ENCODE assay signal across 8 mouse cellular contexts in the genomic region with DNA sequence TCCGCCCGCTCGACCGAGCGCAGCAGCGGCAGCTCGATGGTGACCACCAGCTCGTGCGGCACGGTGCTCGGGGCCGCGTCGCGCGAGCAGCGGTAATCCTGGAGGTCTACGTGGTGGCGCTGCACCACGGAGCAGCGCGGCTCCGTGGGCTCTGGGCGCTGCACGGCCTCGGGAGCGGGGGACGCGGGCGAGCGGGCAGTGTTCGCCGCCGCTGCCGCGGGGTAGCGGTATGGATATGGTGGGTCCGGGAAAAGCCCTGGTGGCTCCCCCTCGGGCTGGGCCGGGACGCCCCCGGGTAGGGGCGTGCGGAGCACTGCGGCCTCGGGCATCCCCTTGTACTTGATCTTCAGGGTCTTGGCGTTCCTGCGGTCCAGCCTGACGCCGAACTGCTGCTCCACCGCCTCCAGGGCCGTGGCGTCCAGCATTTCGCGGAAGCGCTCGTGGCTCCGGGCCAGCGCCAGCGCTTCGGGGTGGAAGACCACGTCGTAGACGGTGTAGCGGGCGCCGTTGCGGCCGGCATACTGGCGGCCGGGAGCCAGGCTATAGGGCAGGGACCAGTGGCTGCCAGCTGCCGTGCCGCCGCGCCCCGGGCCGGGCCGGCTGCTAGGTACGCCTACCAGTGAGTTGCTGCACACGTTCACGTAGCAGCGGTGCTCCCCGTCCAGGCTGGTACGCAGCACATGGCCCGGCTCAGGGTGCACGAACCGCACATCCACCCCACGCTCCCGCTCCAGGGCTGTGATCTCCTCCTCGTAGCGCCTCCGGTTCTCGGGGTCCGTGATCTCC. TPM values are rescaled to one million over a fixed set of nuclear protein-coding genes. Genes with fewer than 3 reads are reported as not detected.
A peak's percentile ranks its signal among the peaks of the same experiment; 100 is the strongest.
DNase-seq lines count a peak whose midpoint lies in the region; ATAC-seq and TF ChIP-seq lines count a peak whose summit lies in the region.

No protein-coding gene starts in this region.

- H3K4me2 ChIP-seq in heart, embryonic 12.5 days, result peak overlapping the region; percentile 98
- peak overlapping the region; percentile 92 for H3K4me2 ChIP-seq in kidney, embryonic 15.5 days
- peak overlapping the region; percentile 97 for H3K4me2 ChIP-seq in liver, postnatal 0 days (ENCODE audit: low read depth, low read length)
- H3K4me2 ChIP-seq in neural tube, embryonic 12.5 days (replicated peaks), result peak overlapping the region; percentile 97
- H3K4me2 ChIP-seq in stomach, embryonic 16.5 days (ENCODE audit: low read depth, low read length), result peak overlapping the region; percentile 97

- H3K4me3 ChIP-seq in embryonic fibroblast, embryonic 13.5 days (ENCODE audit: insufficient read depth, low read length), result peak overlapping the region; percentile 59
- H3K4me3 ChIP-seq in heart, embryonic 12.5 days, result peak overlapping the region; percentile 93
- H3K4me3 ChIP-seq in kidney, embryonic 15.5 days (replicated peaks), result peak overlapping the region; percentile 94
- H3K4me3 ChIP-seq in liver, postnatal 0 days (ENCODE audit: low read depth, low read length), result peak overlapping the region; percentile 99
- H3K4me3 ChIP-seq in neural tube, embryonic 12.5 days, result peak overlapping the region; percentile 89
- H3K4me3 ChIP-seq in stomach, embryonic 16.5 days (replicated peaks; ENCODE audit: low read length), result peak overlapping the region; percentile 99

- peaks cover 5% of the 10 kb centered on the region for H3K4me1 ChIP-seq in embryonic fibroblast, embryonic 13.5 days (ENCODE audit: control insufficient read depth, insufficient read depth, low read length)
- peaks cover 17% of the 10 kb centered on the region for H3K4me1 ChIP-seq in heart, embryonic 12.5 days (replicated peaks)
- H3K4me1 ChIP-seq in kidney, embryonic 15.5 days, result peaks cover 22% of the 10 kb centered on the region
- H3K4me1 ChIP-seq in liver, postnatal 0 days (ENCODE audit: insufficient read depth), result peaks cover 17% of the 10 kb centered on the region
- H3K4me1 ChIP-seq in neural tube, embryonic 12.5 days, result peaks cover 24% of the 10 kb centered on the region
- H3K4me1 ChIP-seq in stomach, embryonic 16.5 days (ENCODE audit: control insufficient read depth, insufficient read depth, low read length), result peaks cover 19% of the 10 kb centered on the region

- TF ChIP-seq EP300 in liver, postnatal 0 days (IDR thresholded peaks at IDR 0.05; ENCODE audit: low read depth), result no peak

- H3K27ac ChIP-seq in embryonic fibroblast, embryonic 13.5 days (ENCODE audit: insufficient read depth, low read length), result peak overlapping the region; percentile 77
- peak overlapping the region; percentile 90 for H3K27ac ChIP-seq in heart, embryonic 12.5 days (ENCODE audit: poor library complexity, severe bottlenecking)
- H3K27ac ChIP-seq in kidney, embryonic 15.5 days, result peak overlapping the region; percentile 94
- H3K27ac ChIP-seq in liver, postnatal 0 days (ENCODE audit: low read depth), result peak overlapping the region; percentile 92
- H3K27ac ChIP-seq in neural tube, embryonic 12.5 days, result peak overlapping the region; percentile 81
- H3K27ac ChIP-seq in stomach, embryonic 16.5 days (ENCODE audit: low read length), result peak overlapping the region; percentile 89

- ATAC-seq in heart, embryonic 12.5 days (ENCODE audit: insufficient number of reproducible peaks, low FRiP score), result peak; percentile 74
- peak; percentile 79 for ATAC-seq in kidney, embryonic 15.5 days (replicated peaks; ENCODE audit: low FRiP score)
- peak; percentile 83 for ATAC-seq in liver, postnatal 0 days
- ATAC-seq in neural tube, embryonic 12.5 days (ENCODE audit: low FRiP score, low read depth), result peak; percentile 78
- ATAC-seq in stomach, embryonic 16.5 days (ENCODE audit: insufficient read depth, low FRiP score), result peak; percentile 73

- under 1% methylated on average over 93 of the region's 94 CpGs for WGBS in heart, embryonic 12.5 days
- WGBS in kidney, embryonic 15.5 days, result under 1% methylated on average over 93 of the region's 94 CpGs
- under 1% methylated on average over 77 of the region's 94 CpGs for WGBS in liver, postnatal 0 days (ENCODE audit: insufficient replicate concordance)
- WGBS in neural tube, embryonic 12.5 days, result under 1% methylated on average over 93 of the region's 94 CpGs
- under 1% methylated on average over 94 of the region's 94 CpGs for WGBS in stomach, embryonic 16.5 days

- no peak for TF ChIP-seq CTCF in embryonic fibroblast, embryonic 13.5 days (IDR thresholded peaks at IDR 0.05; ENCODE audit: borderline replicate concordance, insufficient read depth, low read length)
- no peak for TF ChIP-seq CTCF in liver, postnatal 0 days (IDR thresholded peaks at IDR 0.05; ENCODE audit: low read depth)

- DNase-seq in CD8-positive naive resting alpha-beta T cell, adult 2 months (ENCODE audit: low read depth in 2 of 2, low spot score in 2 of 2), result peak; percentile 28 to 35
- DNase-seq in adrenal gland, postnatal 4 days (ENCODE audit: low spot score in 2 of 2), result peak; percentile 14 to 43
- peak; percentile 78 for DNase-seq in liver, postnatal 0 days

- peaks cover 29% of the 10 kb centered on the region for H3K36me3 ChIP-seq in heart, embryonic 12.5 days
- H3K36me3 ChIP-seq in kidney, embryonic 15.5 days, result peaks cover 32% of the 10 kb centered on the region
- H3K36me3 ChIP-seq in liver, postnatal 0 days (replicated peaks; ENCODE audit: insufficient read depth, low read length), result peaks cover 21% of the 10 kb centered on the region
- peaks cover 21% of the 10 kb centered on the region for H3K36me3 ChIP-seq in neural tube, embryonic 12.5 days
- no peaks in the 10 kb centered on the region for H3K36me3 ChIP-seq in stomach, embryonic 16.5 days (ENCODE audit: control insufficient read depth, insufficient read depth, low read length)

- no peak for TF ChIP-seq POLR2A in embryonic fibroblast, embryonic 13.5 days (IDR thresholded peaks at IDR 0.05; ENCODE audit: low read depth, low read length)

- H3K27me3 ChIP-seq in heart, embryonic 12.5 days (replicated peaks), result no peaks in the 10 kb centered on the region
- no peaks in the 10 kb centered on the region for H3K27me3 ChIP-seq in kidney, embryonic 15.5 days
- no peaks in the 10 kb centered on the region for H3K27me3 ChIP-seq in liver, postnatal 0 days (ENCODE audit: insufficient read depth, low read length)
- no peaks in the 10 kb centered on the region for H3K27me3 ChIP-seq in neural tube, embryonic 12.5 days (replicated peaks)
- H3K27me3 ChIP-seq in stomach, embryonic 16.5 days (ENCODE audit: control insufficient read depth, insufficient read depth, low read length), result no peaks in the 10 kb centered on the region

- H3K9me3 ChIP-seq in heart, embryonic 12.5 days (replicated peaks), result no peaks in the 10 kb centered on the region
- no peaks in the 10 kb centered on the region for H3K9me3 ChIP-seq in kidney, embryonic 15.5 days (replicated peaks)
- H3K9me3 ChIP-seq in liver, postnatal 0 days (ENCODE audit: low read length), result no peaks in the 10 kb centered on the region
- no peaks in the 10 kb centered on the region for H3K9me3 ChIP-seq in neural tube, embryonic 12.5 days
- H3K9me3 ChIP-seq in stomach, embryonic 16.5 days (replicated peaks; ENCODE audit: control insufficient read depth, low read length), result no peaks in the 10 kb centered on the region

- H3K9ac ChIP-seq in heart, embryonic 12.5 days, result peak overlapping the region; percentile 96
- peak overlapping the region; percentile 80 for H3K9ac ChIP-seq in kidney, embryonic 15.5 days
- peak overlapping the region; percentile 93 for H3K9ac ChIP-seq in liver, postnatal 0 days (replicated peaks)
- peak overlapping the region; percentile 86 for H3K9ac ChIP-seq in neural tube, embryonic 12.5 days
- H3K9ac ChIP-seq in stomach, embryonic 16.5 days (ENCODE audit: low read length), result peak overlapping the region; percentile 94

RNA-seq across cellular contexts. Expression of a gene that starts 0.7 kb away (rescaled TPM):
- 1 to 10 TPM; 1.9 to 2.0 TPM for total RNA-seq in adrenal gland, postnatal 4 days (2021)
- polyA plus RNA-seq in embryonic fibroblast, embryonic 13.5 days (2011; ENCODE audit: insufficient read length, low read depth, missing spikeins), result 1.9 and 2.8 TPM in 2 replicates
- 8.1 and 9.1 TPM in 2 replicates for polyA plus RNA-seq in heart, embryonic 12.5 days (2016; fragmentation: Nextera tagmentation; extraction: Ambion mirVana)
- polyA plus RNA-seq in kidney, embryonic 15.5 days (2015; fragmentation: Nextera tagmentation; extraction: Ambion mirVana), result 9.5 and 11.2 TPM in 2 replicates
- polyA plus RNA-seq in liver, postnatal 0 days (2015; fragmentation: Nextera tagmentation; extraction: Ambion mirVana), result 2.9 and 3.0 TPM in 2 replicates
- 11.7 and 12.1 TPM in 2 replicates for polyA plus RNA-seq in neural tube, embryonic 12.5 days (2016; fragmentation: Nextera tagmentation; extraction: Ambion mirVana)
- polyA plus RNA-seq in stomach, embryonic 16.5 days (2015; fragmentation: Nextera tagmentation; extraction: Ambion mirVana), result 6.6 and 7.4 TPM in 2 replicates

RNA-seq across cellular contexts. Expression of a gene that starts 0.7 kb away (rescaled TPM):
- total RNA-seq in adrenal gland, postnatal 4 days (2021), result 1 to 10 TPM; 7.2 to 9.2 TPM
- 3.7 and 4.4 TPM in 2 replicates for polyA plus RNA-seq in embryonic fibroblast, embryonic 13.5 days (2011; ENCODE audit: insufficient read length, low read depth, missing spikeins)
- 18.5 and 19.4 TPM in 2 replicates for polyA plus RNA-seq in heart, embryonic 12.5 days (2016; fragmentation: Nextera tagmentation; extraction: Ambion mirVana)
- 33.1 and 33.6 TPM in 2 replicates for polyA plus RNA-seq in kidney, embryonic 15.5 days (2015; fragmentation: Nextera tagmentation; extraction: Ambion mirVana)
- polyA plus RNA-seq in liver, postnatal 0 days (2015; fragmentation: Nextera tagmentation; extraction: Ambion mirVana), result 9.1 and 10.2 TPM in 2 replicates
- 26.6 and 27.6 TPM in 2 replicates for polyA plus RNA-seq in neural tube, embryonic 12.5 days (2016; fragmentation: Nextera tagmentation; extraction: Ambion mirVana)
- polyA plus RNA-seq in stomach, embryonic 16.5 days (2015; fragmentation: Nextera tagmentation; extraction: Ambion mirVana), result 18.5 and 22.3 TPM in 2 replicates

RNA-seq across cellular contexts. Expression of a gene that starts 6.5 kb away (rescaled TPM):
- total RNA-seq in adrenal gland, postnatal 4 days (2021), result 1 to 10 TPM; 8.5 to 9.2 TPM
- 10.8 and 12.2 TPM in 2 replicates for polyA plus RNA-seq in embryonic fibroblast, embryonic 13.5 days (2011; ENCODE audit: insufficient read length, low read depth, missing spikeins)
- 16.0 and 19.2 TPM in 2 replicates for polyA plus RNA-seq in heart, embryonic 12.5 days (2016; fragmentation: Nextera tagmentation; extraction: Ambion mirVana)
- polyA plus RNA-seq in kidney, embryonic 15.5 days (2015; fragmentation: Nextera tagmentation; extraction: Ambion mirVana), result 27.3 and 27.4 TPM in 2 replicates
- polyA plus RNA-seq in liver, postnatal 0 days (2015; fragmentation: Nextera tagmentation; extraction: Ambion mirVana), result 8.3 and 9.5 TPM in 2 replicates
- polyA plus RNA-seq in neural tube, embryonic 12.5 days (2016; fragmentation: Nextera tagmentation; extraction: Ambion mirVana), result 21.0 and 22.7 TPM in 2 replicates
- 20.8 and 22.8 TPM in 2 replicates for polyA plus RNA-seq in stomach, embryonic 16.5 days (2015; fragmentation: Nextera tagmentation; extraction: Ambion mirVana)

RNA-seq across cellular contexts. Expression of a gene that starts 13.6 kb away (rescaled TPM):
- 10 to 100 TPM; 51.4 to 53.9 TPM for total RNA-seq in adrenal gland, postnatal 4 days (2021)
- 69.7 and 73.2 TPM in 2 replicates for polyA plus RNA-seq in embryonic fibroblast, embryonic 13.5 days (2011; ENCODE audit: insufficient read length, low read depth, missing spikeins)
- 56.2 and 56.8 TPM in 2 replicates for polyA plus RNA-seq in heart, embryonic 12.5 days (2016; fragmentation: Nextera tagmentation; extraction: Ambion mirVana)
- 52.6 and 55.9 TPM in 2 replicates for polyA plus RNA-seq in kidney, embryonic 15.5 days (2015; fragmentation: Nextera tagmentation; extraction: Ambion mirVana)
- 23.1 and 25.0 TPM in 2 replicates for polyA plus RNA-seq in liver, postnatal 0 days (2015; fragmentation: Nextera tagmentation; extraction: Ambion mirVana)
- 50.7 and 51.2 TPM in 2 replicates for polyA plus RNA-seq in neural tube, embryonic 12.5 days (2016; fragmentation: Nextera tagmentation; extraction: Ambion mirVana)
- 32.6 and 41.9 TPM in 2 replicates for polyA plus RNA-seq in stomach, embryonic 16.5 days (2015; fragmentation: Nextera tagmentation; extraction: Ambion mirVana)

RNA-seq across cellular contexts. Expression of a gene that starts 13.7 kb away (rescaled TPM):
- total RNA-seq in adrenal gland, postnatal 4 days (2021), result 100 to 1,000 TPM; 523 to 531 TPM
- polyA plus RNA-seq in embryonic fibroblast, embryonic 13.5 days (2011; ENCODE audit: insufficient read length, low read depth, missing spikeins), result 395 and 420 TPM in 2 replicates
- 572 and 579 TPM in 2 replicates for polyA plus RNA-seq in heart, embryonic 12.5 days (2016; fragmentation: Nextera tagmentation; extraction: Ambion mirVana)
- 569 and 677 TPM in 2 replicates for polyA plus RNA-seq in kidney, embryonic 15.5 days (2015; fragmentation: Nextera tagmentation; extraction: Ambion mirVana)
- polyA plus RNA-seq in liver, postnatal 0 days (2015; fragmentation: Nextera tagmentation; extraction: Ambion mirVana), result 543 and 555 TPM in 2 replicates
- polyA plus RNA-seq in neural tube, embryonic 12.5 days (2016; fragmentation: Nextera tagmentation; extraction: Ambion mirVana), result 443 and 444 TPM in 2 replicates
- polyA plus RNA-seq in stomach, embryonic 16.5 days (2015; fragmentation: Nextera tagmentation; extraction: Ambion mirVana), result 590 and 688 TPM in 2 replicates

Comparison
In these comparisons a context has a peak if more than half of its experiments do, and no peak if none do; other contexts are left out.
1. Peak in every context shown above with its lines: DNase-seq, ATAC-seq, H3K4me3 ChIP-seq and H3K27ac ChIP-seq.